Mouse (Mus musculus) limb, embryonic 11.5 days (tissue): Measurements from ENCODE around the gene Dcaf12l2. TPM values are rescaled to one million over a fixed set of nuclear protein-coding genes. Genes with fewer than 3 reads are reported as not detected.
A peak's percentile ranks its signal among the peaks of the same experiment; 100 is the strongest.

ENCODE experiments used
- ATAC-seq: fragments of 200-750 bp; cut with Nextera tagmentation; 2 replicates; pipeline ENCODE4 v1.8.0; 2017; ENCODE audit warnings: low read depth; ENCODE audit not compliant: insufficient number of reproducible peaks, low FRiP score, low TSS enrichment
- DNase-seq: peaks from one replicate; pipeline ENCODE4 v3.0.0-alpha.2; 2015; ENCODE audit warnings: low spot score
- H3K27ac ChIP-seq: fragments of 300-500 bp; sonication (generic); replicated peaks from 2 replicates; pipeline ENCODE4 v1.5.1; 2014; ENCODE audit warnings: low read depth, mild to moderate bottlenecking, low read length
- H3K27me3 ChIP-seq: fragments of 300-500 bp; sonication (generic); 2 replicates; pipeline ENCODE4 v1.6.1; 2014; ENCODE audit warnings: mild to moderate bottlenecking, low read length, mixed read lengths; ENCODE audit not compliant: control insufficient read depth, insufficient read depth
- H3K36me3 ChIP-seq: fragments of 300-500 bp; sonication (generic); 2 replicates; pipeline ENCODE4 v1.6.1; 2014; ENCODE audit warnings: mild to moderate bottlenecking, low read length, moderate library complexity, mixed read lengths; ENCODE audit not compliant: control insufficient read depth, insufficient read depth
- H3K4me1 ChIP-seq: fragments of 300-500 bp; sonication (generic); 2 replicates; pipeline ENCODE4 v1.6.1; 2014; ENCODE audit warnings: low read length, mixed read lengths; ENCODE audit not compliant: control insufficient read depth, insufficient read depth
- H3K4me2 ChIP-seq: fragments of 300-500 bp; sonication (generic); 2 replicates; pipeline ENCODE4 v1.6.1; 2014; ENCODE audit warnings: low read depth, mild to moderate bottlenecking, moderate library complexity; ENCODE audit not compliant: severe bottlenecking
- H3K4me3 ChIP-seq: fragments of 300-500 bp; sonication (generic); 2 replicates; pipeline ENCODE4 v1.5.1; 2014; ENCODE audit warnings: low read depth, low read length
- H3K9ac ChIP-seq: fragments of 300-500 bp; sonication (generic); 2 replicates; pipeline ENCODE4 v1.6.1; 2014; ENCODE audit warnings: mild to moderate bottlenecking, low read length
- H3K9me3 ChIP-seq: fragments of 300-500 bp; sonication (generic); 2 replicates; pipeline ENCODE4 v1.6.1; 2016; ENCODE audit warnings: low read length; ENCODE audit not compliant: control insufficient read depth
- WGBS: fragments of 180-500 bp; shearing (Covaris S2); extraction: QIAGEN DNeasy Blood & Tissue Kit; methylation state at CpG from one replicate; pipeline ENCODE4 v1.1.7; 2014; 5-methylcytosine and 5-hydroxymethylcytosine counted together
- polyA plus RNA-seq: library from polyadenylated mRNA; unstranded; fragments of >200 nt; fragmentation: Nextera tagmentation; extraction: Ambion mirVana; gene quantifications from 2 replicates; pipeline ENCODE4 v1.2.1, GENCODE M21; 2014

The Dcaf12l2 gene
- polyA plus RNA-seq = 2.8 and 3.2 TPM in 2 replicates

DNA sequence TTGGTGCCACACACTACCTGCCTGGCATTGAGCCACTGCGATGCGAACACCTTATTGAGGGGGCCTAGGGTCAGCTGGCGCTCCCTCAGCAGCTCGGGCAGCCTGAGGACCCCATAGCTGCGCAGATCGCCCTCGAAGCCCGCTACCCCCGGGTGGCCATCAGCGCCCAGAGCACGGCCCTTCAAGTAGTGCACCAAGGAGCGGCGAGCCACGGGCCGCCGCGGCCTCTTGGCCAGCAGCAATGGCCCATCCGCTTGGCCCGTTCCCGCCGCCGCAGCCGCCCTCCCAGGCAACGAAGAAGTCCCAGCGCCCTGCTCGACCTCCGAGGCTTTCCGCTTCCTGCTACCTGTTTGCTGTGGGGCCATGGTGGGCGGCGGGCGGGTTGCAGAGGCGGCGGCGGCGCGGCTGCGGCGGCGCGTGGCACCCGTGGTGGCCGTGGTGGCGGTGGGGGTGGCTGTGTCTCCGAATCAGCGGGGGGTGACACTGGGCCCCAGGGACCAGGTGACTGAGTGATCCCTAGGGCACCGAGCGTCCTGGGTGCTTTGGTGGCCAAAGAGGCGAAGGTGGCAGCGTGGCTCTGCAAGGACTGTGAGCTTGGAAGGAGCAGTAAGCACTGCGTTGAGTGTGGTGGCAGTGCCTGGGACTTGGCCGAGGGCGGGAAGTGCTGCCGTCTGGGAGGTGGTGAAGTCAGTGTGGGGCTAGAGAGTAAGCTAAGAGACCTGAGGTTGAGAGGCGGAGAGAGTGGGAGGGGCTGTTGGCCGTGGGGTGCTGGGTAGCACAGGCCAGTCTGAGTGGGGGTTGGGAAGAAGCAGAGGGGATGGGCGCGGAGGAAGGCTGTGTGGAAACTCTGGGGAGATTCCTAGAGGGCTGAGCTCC, at the start of gene Dcaf12l2:
Gene Dcaf12l2, minus strand, starts transcription at position 697 of the 876 bp plus-strand sequence.
- peak; percentile 93 for ATAC-seq
- DNase-seq = peak; percentile 55
- Histone ChIP-seq H3K9me3 (no peaks in the 10 kb centered on the region), H3K36me3 (no peaks in the 10 kb centered on the region), H3K4me1 (no peaks in the 10 kb centered on the region), H3K9ac (peak within 1 kb of the TSS; percentile 66), H3K4me2 (peak within 1 kb of the TSS; percentile 53), H3K4me3 (peak within 1 kb of the TSS; percentile 43), H3K27ac (no peak within 1 kb of the TSS), H3K27me3 (no peaks in the 10 kb centered on the region)
- WGBS = 18% methylated on average over 48 of the region's 57 CpGs

DNA sequence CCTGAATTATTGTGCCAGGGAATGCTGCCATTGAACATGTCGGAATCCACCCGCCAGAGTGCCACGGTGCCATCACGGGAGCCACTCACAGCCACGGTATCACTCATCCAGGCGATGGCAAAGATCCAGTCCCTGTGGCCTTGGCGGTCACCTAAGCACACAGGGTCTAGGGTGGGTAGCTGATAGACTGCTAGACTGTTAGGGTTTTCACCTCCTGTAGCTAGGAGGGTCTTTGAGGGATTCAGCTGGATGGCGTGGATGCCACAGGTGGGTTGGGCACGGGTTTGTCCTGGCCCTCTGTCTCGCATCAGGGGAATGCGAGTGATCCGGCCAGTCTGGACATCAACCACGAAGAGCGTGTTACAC, 879 bp downstream of the Dcaf12l2 start:
- WGBS = 67% methylated on average over 14 of the region's 14 CpGs
- H3K9me3 ChIP-seq = no peaks in the 10 kb centered on the region
- H3K36me3 ChIP-seq = no peaks in the 10 kb centered on the region
- peak overlapping the region; percentile 43 for H3K4me3 ChIP-seq
- no peaks in the 10 kb centered on the region for H3K4me1 ChIP-seq
- H3K4me2 ChIP-seq = peak overlapping the region; percentile 53
- no peak overlapping the region for H3K27ac ChIP-seq
- no peaks in the 10 kb centered on the region for H3K27me3 ChIP-seq
- ATAC-seq (no peak), DNase-seq (no peak)
- H3K9ac ChIP-seq = peak overlapping the region; percentile 66; the same call in 1 of the 2 replicates
